Mouse (Mus musculus): ENCODE results near the gene Taar7a. TPM values are rescaled to one million over a fixed set of nuclear protein-coding genes. Genes with fewer than 3 reads are reported as not detected.

Taar7a gene
- total RNA-seq, 1 experiment: not detected

- DNase-seq (ENCODE audit: low read depth, low spot score): no peak
- in situ Hi-C loops (cut with MboI; ENCODE audit: low sequenced_read_pairs in 2 of 2, unreplicated experiment in 2 of 2): loop anchor here in 1 of 2 experiments (25.0 kb wide), 1 partner anchor 652 kb away; no protein-coding TSS in a partner anchor
- Histone ChIP-seq H3K27ac (ENCODE audit: insufficient read depth, low read depth, low read length, poor library complexity, severe bottlenecking) (no peak within 1 kb of the TSS), H3K9me3 (ENCODE audit: control insufficient read depth, insufficient read depth, low read depth, low read length) (no peaks in the 10 kb centered on the region), H3K4me3 (ENCODE audit: insufficient read depth in 1 of 2, low read depth in 1 of 2, low read length in 2 of 2, poor library complexity in 1 of 2, severe bottlenecking in 1 of 2) (no peak within 1 kb of the TSS), H3K9ac (ENCODE audit: insufficient read depth, low read depth, low read length, poor library complexity, severe bottlenecking) (no peak within 1 kb of the TSS), H3K4me1 (ENCODE audit: control insufficient read depth in 2 of 2, insufficient read depth in 2 of 2, low read length in 2 of 2, poor library complexity in 1 of 2) (no peaks in the 10 kb centered on the region), H3K36me3 (ENCODE audit: control insufficient read depth, insufficient read depth, low read length, poor library complexity, severe bottlenecking) (no peaks in the 10 kb centered on the region)
- no peak for TF ChIP-seq MAFK (IDR thresholded peaks at IDR 0.05; ENCODE audit: insufficient read depth, low read depth, low read length)
- TF ChIP-seq HCFC1 (IDR thresholded peaks at IDR 0.05; ENCODE audit: borderline replicate concordance, insufficient read depth, low read length): no peak
- TF ChIP-seq CHD2 (IDR thresholded peaks at IDR 0.05; ENCODE audit: low read depth, low read length): no peak
Observed at GRCm38 (mm10) chr10:23960444-23960915, 32.8 kb downstream of the Taar7a start, which contains the start of gene Taar4. Gene Taar4, plus strand, starts transcription at chr10:23960494.

- no peak overlapping the region for H3K27ac ChIP-seq (ENCODE audit: insufficient read depth, low read depth, low read length, poor library complexity, severe bottlenecking)
- TF ChIP-seq CHD2 (IDR thresholded peaks at IDR 0.05; ENCODE audit: low read depth, low read length): no peak
- no peak for TF ChIP-seq HCFC1 (IDR thresholded peaks at IDR 0.05; ENCODE audit: borderline replicate concordance, insufficient read depth, low read length)
- TF ChIP-seq ZC3H11A (IDR thresholded peaks at IDR 0.05; ENCODE audit: borderline replicate concordance, low read depth, low read length): no peak
Observed at GRCm38 (mm10) chr10:23959071-23959470, 34.2 kb downstream of the Taar7a start.

GRCm38 (mm10) chr10:23951714-23952113 is 41.6 kb downstream of the Taar7a start:
- DNase-seq (ENCODE audit: low read depth, low spot score): no peak
- Histone ChIP-seq H3K9ac (ENCODE audit: insufficient read depth, low read depth, low read length, poor library complexity, severe bottlenecking) (no peak overlapping the region), H3K27ac (ENCODE audit: insufficient read depth, low read depth, low read length, poor library complexity, severe bottlenecking) (no peak overlapping the region), H3K4me3 (ENCODE audit: insufficient read depth in 1 of 2, low read depth in 1 of 2, low read length in 2 of 2, poor library complexity in 1 of 2, severe bottlenecking in 1 of 2) (no peak overlapping the region), H3K9me3 (ENCODE audit: control insufficient read depth, insufficient read depth, low read depth, low read length) (no peaks in the 10 kb centered on the region), H3K36me3 (ENCODE audit: control insufficient read depth, insufficient read depth, low read length, poor library complexity, severe bottlenecking) (no peaks in the 10 kb centered on the region), H3K4me1 (ENCODE audit: control insufficient read depth in 2 of 2, insufficient read depth in 2 of 2, low read length in 2 of 2, poor library complexity in 1 of 2) (no peaks in the 10 kb centered on the region; a peak in 1 of 4 replicates)
- in situ Hi-C loops (cut with MboI; ENCODE audit: low sequenced_read_pairs in 2 of 2, unreplicated experiment in 2 of 2): loop anchor here in 1 of 2 experiments (25.0 kb wide), 1 partner anchor 661 kb away; no protein-coding TSS in a partner anchor
- TF ChIP-seq HCFC1 (IDR thresholded peaks at IDR 0.05; ENCODE audit: borderline replicate concordance, insufficient read depth, low read length) (no peak), ZNF384 (IDR thresholded peaks at IDR 0.05; ENCODE audit: low read depth, low read length) (no peak), CHD2 (IDR thresholded peaks at IDR 0.05; ENCODE audit: low read depth, low read length) (no peak), ZC3H11A (IDR thresholded peaks at IDR 0.05; ENCODE audit: borderline replicate concordance, low read depth, low read length) (no peak), MAFK (IDR thresholded peaks at IDR 0.05; ENCODE audit: insufficient read depth, low read depth, low read length) (no peak)

More at GRCm38 (mm10) chr10:23959071-23959470, 34.2 kb downstream of the Taar7a start:
- H3K36me3 ChIP-seq (ENCODE audit: control insufficient read depth, insufficient read depth, low read length, poor library complexity, severe bottlenecking): no peaks in the 10 kb centered on the region
- in situ Hi-C loops (cut with MboI; ENCODE audit: low sequenced_read_pairs in 2 of 2, unreplicated experiment in 2 of 2): loop anchor here in 1 of 2 experiments (25.0 kb wide), 1 partner anchor 653 kb away; no protein-coding TSS in a partner anchor
- H3K4me3 ChIP-seq (ENCODE audit: insufficient read depth in 1 of 2, low read depth in 1 of 2, low read length in 2 of 2, poor library complexity in 1 of 2, severe bottlenecking in 1 of 2): no peak overlapping the region
- no peak for DNase-seq (ENCODE audit: low read depth, low spot score)
- H3K9ac ChIP-seq (ENCODE audit: insufficient read depth, low read depth, low read length, poor library complexity, severe bottlenecking): no peak overlapping the region
- no peaks in the 10 kb centered on the region; a peak in 1 of 4 replicates for H3K4me1 ChIP-seq (ENCODE audit: control insufficient read depth in 2 of 2, insufficient read depth in 2 of 2, low read length in 2 of 2, poor library complexity in 1 of 2)
- H3K9me3 ChIP-seq (ENCODE audit: control insufficient read depth, insufficient read depth, low read depth, low read length): no peaks in the 10 kb centered on the region

GRCm38 (mm10) chr10:23949508-23950005 is 43.7 kb downstream of the Taar7a start, which contains the start of gene Taar3:
Gene Taar3, plus strand, starts transcription at chr10:23949558.
- no peak for DNase-seq (ENCODE audit: low read depth, low spot score)
- Histone ChIP-seq H3K4me1 (ENCODE audit: control insufficient read depth in 2 of 2, insufficient read depth in 2 of 2, low read length in 2 of 2, poor library complexity in 1 of 2) (no peaks in the 10 kb centered on the region; a peak in 1 of 4 replicates), H3K9me3 (ENCODE audit: control insufficient read depth, insufficient read depth, low read depth, low read length) (no peaks in the 10 kb centered on the region), H3K27ac (ENCODE audit: insufficient read depth, low read depth, low read length, poor library complexity, severe bottlenecking) (no peak within 1 kb of the TSS), H3K4me3 (ENCODE audit: insufficient read depth in 1 of 2, low read depth in 1 of 2, low read length in 2 of 2, poor library complexity in 1 of 2, severe bottlenecking in 1 of 2) (no peak within 1 kb of the TSS), H3K9ac (ENCODE audit: insufficient read depth, low read depth, low read length, poor library complexity, severe bottlenecking) (no peak within 1 kb of the TSS), H3K36me3 (ENCODE audit: control insufficient read depth, insufficient read depth, low read length, poor library complexity, severe bottlenecking) (no peaks in the 10 kb centered on the region)
- TF ChIP-seq CHD2 (IDR thresholded peaks at IDR 0.05; ENCODE audit: low read depth, low read length) (no peak), MAFK (IDR thresholded peaks at IDR 0.05; ENCODE audit: insufficient read depth, low read depth, low read length) (no peak), HCFC1 (IDR thresholded peaks at IDR 0.05; ENCODE audit: borderline replicate concordance, insufficient read depth, low read length) (no peak), ZNF384 (IDR thresholded peaks at IDR 0.05; ENCODE audit: low read depth, low read length) (no peak), ZC3H11A (IDR thresholded peaks at IDR 0.05; ENCODE audit: borderline replicate concordance, low read depth, low read length) (no peak)
- in situ Hi-C loops (cut with MboI; ENCODE audit: low sequenced_read_pairs in 2 of 2, unreplicated experiment in 2 of 2): loop anchor here in 1 of 2 experiments (25.0 kb wide), 1 partner anchor 663 kb away; no protein-coding TSS in a partner anchor
